Mouse (Mus musculus): ENCODE results near the gene Ctsz. TPM values are rescaled to one million over a fixed set of nuclear protein-coding genes. Genes with fewer than 3 reads are reported as not detected.

Ctsz gene
- total and polyA plus RNA-seq, 2 experiments from 2014 or later, result 61.7 to 72.8 TPM

DNA sequence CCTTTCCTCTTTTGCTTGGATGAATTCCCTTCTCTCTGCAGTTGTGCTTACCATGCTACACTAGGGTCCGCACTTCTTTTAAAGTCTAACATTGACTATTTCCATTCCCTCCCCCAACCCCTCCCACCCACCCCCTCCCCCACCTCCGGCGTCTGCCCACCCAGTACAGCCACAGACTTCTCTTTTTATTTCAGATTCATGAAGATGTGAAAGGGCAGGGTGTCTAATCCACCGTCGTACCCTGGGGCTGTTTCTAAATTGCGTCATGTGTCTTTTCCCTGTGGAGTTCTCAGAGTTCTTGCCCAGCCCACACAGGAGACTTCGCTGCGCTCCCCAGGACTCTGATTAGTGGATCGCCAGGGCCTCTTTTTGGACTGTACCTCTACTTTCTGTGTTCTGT lies 46.3 kb downstream of the Ctsz start:
- Histone ChIP-seq H3K36me3 (replicated peaks; ENCODE audit: control insufficient read depth, insufficient read depth, low read length) (no peaks in the 10 kb centered on the region), H3K27ac (ENCODE audit: low read depth) (no peak overlapping the region), H3K9ac (replicated peaks; ENCODE audit: low read depth, low read length) (no peak overlapping the region), H3K4me3 (ENCODE audit: low read depth, low read length) (no peak overlapping the region), H3K27me3 (ENCODE audit: control insufficient read depth, insufficient read depth, low read length) (no peaks in the 10 kb centered on the region), H3K9me3 (replicated peaks; ENCODE audit: control insufficient read depth, low read length) (no peaks in the 10 kb centered on the region), H3K4me1 (ENCODE audit: control insufficient read depth, insufficient read depth) (no peaks in the 10 kb centered on the region), H3K4me2 (ENCODE audit: low read depth, low read length) (no peak overlapping the region)
- no peak for ATAC-seq (ENCODE audit: insufficient read depth, low read depth)
- no peak for DNase-seq (ENCODE audit: low spot score)
- no peak for TF ChIP-seq EP300 (IDR thresholded peaks at IDR 0.05; ENCODE audit: low read depth)
- 87% methylated on average over 9 of the region's 9 CpGs for WGBS

DNA sequence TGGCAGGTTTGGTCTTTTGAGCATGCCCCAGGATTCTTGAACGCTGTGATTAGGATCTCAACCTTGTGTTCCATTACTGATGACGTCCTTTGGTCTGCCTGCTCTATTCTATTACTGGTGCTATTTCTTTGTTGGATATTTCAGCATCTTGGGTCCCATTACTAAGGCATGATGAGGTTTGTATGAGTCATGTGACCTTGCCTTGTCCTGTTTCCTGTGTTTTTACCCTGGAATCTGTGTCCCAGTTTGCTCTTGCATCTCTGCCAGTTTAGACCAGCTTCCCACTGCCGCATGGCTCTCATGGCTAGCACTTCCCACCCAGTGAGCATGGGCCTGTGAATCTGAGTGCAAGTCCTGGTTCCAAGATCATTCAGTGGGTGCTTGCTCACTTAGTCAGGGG lies 46.9 kb downstream of the Ctsz start:
- WGBS, result 79% methylated on average over 3 of the region's 3 CpGs

DNA sequence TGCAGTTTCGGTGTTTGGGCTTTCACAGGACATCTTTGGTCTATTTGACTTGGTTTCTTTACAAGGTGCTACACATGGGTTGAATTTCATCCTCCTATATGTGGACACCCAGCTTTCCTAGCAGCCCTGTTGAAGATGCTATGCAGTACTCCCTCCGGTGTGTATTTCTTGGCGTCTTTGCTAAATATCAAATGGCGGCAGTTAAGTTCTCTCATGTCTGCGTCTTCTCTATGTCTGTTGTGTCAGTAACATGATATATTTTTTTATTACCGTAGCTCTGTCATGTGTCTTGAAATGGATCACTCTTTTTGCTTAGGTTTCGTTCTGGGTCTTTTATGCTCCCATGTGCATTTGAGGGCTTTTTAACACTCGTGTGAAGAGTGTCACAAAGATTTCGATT lies 57.8 kb downstream of the Ctsz start:
- DNase-seq (ENCODE audit: low spot score) (no peak), ATAC-seq (ENCODE audit: insufficient read depth, low read depth) (no peak)
- Histone ChIP-seq H3K4me1 (ENCODE audit: control insufficient read depth, insufficient read depth) (no peaks in the 10 kb centered on the region), H3K4me3 (ENCODE audit: low read depth, low read length) (no peak overlapping the region), H3K9me3 (replicated peaks; ENCODE audit: control insufficient read depth, low read length) (no peaks in the 10 kb centered on the region), H3K9ac (replicated peaks; ENCODE audit: low read depth, low read length) (no peak overlapping the region), H3K36me3 (replicated peaks; ENCODE audit: control insufficient read depth, insufficient read depth, low read length) (no peaks in the 10 kb centered on the region), H3K27me3 (ENCODE audit: control insufficient read depth, insufficient read depth, low read length) (no peaks in the 10 kb centered on the region), H3K27ac (ENCODE audit: low read depth) (no peak overlapping the region), H3K4me2 (ENCODE audit: low read depth, low read length) (no peak overlapping the region)
- 82% methylated on average over 9 of the region's 9 CpGs for WGBS
- TF ChIP-seq CTCF (IDR thresholded peaks at IDR 0.05; ENCODE audit: low read depth), result no peak
- no peak for TF ChIP-seq EP300 (IDR thresholded peaks at IDR 0.05; ENCODE audit: low read depth)

More for the DNA sequence above, 46.9 kb downstream of the Ctsz start:
- Histone ChIP-seq H3K36me3 (replicated peaks; ENCODE audit: control insufficient read depth, insufficient read depth, low read length) (no peaks in the 10 kb centered on the region), H3K27ac (ENCODE audit: low read depth) (no peak overlapping the region), H3K4me1 (ENCODE audit: control insufficient read depth, insufficient read depth) (no peaks in the 10 kb centered on the region), H3K4me2 (ENCODE audit: low read depth, low read length) (no peak overlapping the region), H3K4me3 (ENCODE audit: low read depth, low read length) (no peak overlapping the region), H3K9me3 (replicated peaks; ENCODE audit: control insufficient read depth, low read length) (no peaks in the 10 kb centered on the region), H3K9ac (replicated peaks; ENCODE audit: low read depth, low read length) (no peak overlapping the region), H3K27me3 (ENCODE audit: control insufficient read depth, insufficient read depth, low read length) (no peaks in the 10 kb centered on the region)
- DNase-seq (ENCODE audit: low spot score), result no peak
- TF ChIP-seq CTCF (IDR thresholded peaks at IDR 0.05; ENCODE audit: low read depth), result no peak
- no peak for ATAC-seq (ENCODE audit: insufficient read depth, low read depth)

Other genes starting within 250 kb of the Ctsz start
- 1,131 and 1,208 TPM in 2 replicates for gene Gnas, start 154.7 kb downstream of the Ctsz start, total RNA-seq (2014; rRNA removed; ENCODE audit: low replicate concordance)
- 1,263 and 1,283 TPM in 2 replicates for gene Gnas, start 154.7 kb downstream of the Ctsz start, polyA plus RNA-seq (2015; fragmentation: Nextera tagmentation; extraction: Ambion mirVana)
- not detected in 2 replicates for gene Gm20721, start 92.3 kb downstream of the Ctsz start, total RNA-seq (2014; rRNA removed; ENCODE audit: low replicate concordance)
- gene Gm20721, start 92.3 kb downstream of the Ctsz start, polyA plus RNA-seq (2015; fragmentation: Nextera tagmentation; extraction: Ambion mirVana), result 11.3 and 15.8 TPM in 2 replicates
- 30.1 and 36.0 TPM in 2 replicates for gene Nelfcd, start 23.2 kb downstream of the Ctsz start, total RNA-seq (2014; rRNA removed; ENCODE audit: low replicate concordance)
- 56.3 and 60.4 TPM in 2 replicates for gene Nelfcd, start 23.2 kb downstream of the Ctsz start, polyA plus RNA-seq (2015; fragmentation: Nextera tagmentation; extraction: Ambion mirVana)
- 1.0 TPM in 1 of 2 replicates, not detected in the other for gene Tubb1, start 11.7 kb upstream of the Ctsz start, total RNA-seq (2014; rRNA removed; ENCODE audit: low replicate concordance)
- gene Tubb1, start 11.7 kb upstream of the Ctsz start, polyA plus RNA-seq (2015; fragmentation: Nextera tagmentation; extraction: Ambion mirVana), result 0.73 and 0.74 TPM in 2 replicates
- gene Atp5e, start 25.1 kb upstream of the Ctsz start, total RNA-seq (2014; rRNA removed; ENCODE audit: low replicate concordance), result 761 and 1,121 TPM in 2 replicates
- 2,030 and 2,121 TPM in 2 replicates for gene Atp5e, start 25.1 kb upstream of the Ctsz start, polyA plus RNA-seq (2015; fragmentation: Nextera tagmentation; extraction: Ambion mirVana)
- 83.5 and 118 TPM in 2 replicates for gene Prelid3b, start 34.0 kb upstream of the Ctsz start, total RNA-seq (2014; rRNA removed; ENCODE audit: low replicate concordance)
- 144 and 155 TPM in 2 replicates for gene Prelid3b, start 34.0 kb upstream of the Ctsz start, polyA plus RNA-seq (2015; fragmentation: Nextera tagmentation; extraction: Ambion mirVana)
- gene Zfp831, start 204.5 kb upstream of the Ctsz start, total RNA-seq (2014; rRNA removed; ENCODE audit: low replicate concordance), result 0.19 TPM in 1 of 2 replicates, not detected in the other
- gene Zfp831, start 204.5 kb upstream of the Ctsz start, polyA plus RNA-seq (2015; fragmentation: Nextera tagmentation; extraction: Ambion mirVana), result 0.01 TPM in 2 replicates

All from heart, postnatal 0 days (tissue).